Mouse (Mus musculus) urinary bladder, postnatal 4 days (tissue): ENCODE data around the gene Megf6.
A peak's percentile ranks its signal among the peaks of the same experiment; 100 is the strongest.

Source experiments
- DNase-seq, 2 experiments: peaks; one replicate each; pipeline ENCODE4 v3.0.0; 2021 to 2022; ENCODE audit warnings: low spot score in 2 of 2

The Megf6 gene

DNA sequence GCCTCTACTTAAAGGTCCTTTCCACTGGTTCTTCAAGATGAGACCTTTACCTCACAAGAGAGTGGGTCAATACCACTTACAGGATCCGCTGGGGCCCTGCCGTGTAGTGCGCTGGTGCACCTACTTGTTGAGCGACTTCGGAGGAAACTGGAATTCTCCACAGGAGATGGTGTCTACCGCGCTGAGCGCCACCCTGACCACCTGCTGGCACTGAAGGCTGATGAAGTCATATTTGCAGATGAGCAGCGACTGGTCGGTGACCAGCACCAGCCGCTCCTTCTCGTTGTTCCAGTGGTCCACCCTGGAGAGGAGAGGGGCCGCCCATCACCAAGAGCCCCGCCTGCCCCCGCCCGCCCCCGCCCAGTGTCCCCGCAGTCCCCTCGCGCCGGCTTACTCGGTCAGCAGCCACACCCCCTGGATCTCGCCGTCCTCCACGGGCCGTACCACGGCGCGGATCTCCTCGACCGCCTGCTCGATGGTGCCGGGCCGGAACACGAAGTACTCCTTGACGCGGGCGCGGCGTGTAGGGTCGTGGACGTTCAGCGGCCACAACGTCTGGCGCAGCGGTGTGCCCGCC lies 10.5 kb upstream of the Megf6 start:
- DNase-seq: no peak

DNA sequence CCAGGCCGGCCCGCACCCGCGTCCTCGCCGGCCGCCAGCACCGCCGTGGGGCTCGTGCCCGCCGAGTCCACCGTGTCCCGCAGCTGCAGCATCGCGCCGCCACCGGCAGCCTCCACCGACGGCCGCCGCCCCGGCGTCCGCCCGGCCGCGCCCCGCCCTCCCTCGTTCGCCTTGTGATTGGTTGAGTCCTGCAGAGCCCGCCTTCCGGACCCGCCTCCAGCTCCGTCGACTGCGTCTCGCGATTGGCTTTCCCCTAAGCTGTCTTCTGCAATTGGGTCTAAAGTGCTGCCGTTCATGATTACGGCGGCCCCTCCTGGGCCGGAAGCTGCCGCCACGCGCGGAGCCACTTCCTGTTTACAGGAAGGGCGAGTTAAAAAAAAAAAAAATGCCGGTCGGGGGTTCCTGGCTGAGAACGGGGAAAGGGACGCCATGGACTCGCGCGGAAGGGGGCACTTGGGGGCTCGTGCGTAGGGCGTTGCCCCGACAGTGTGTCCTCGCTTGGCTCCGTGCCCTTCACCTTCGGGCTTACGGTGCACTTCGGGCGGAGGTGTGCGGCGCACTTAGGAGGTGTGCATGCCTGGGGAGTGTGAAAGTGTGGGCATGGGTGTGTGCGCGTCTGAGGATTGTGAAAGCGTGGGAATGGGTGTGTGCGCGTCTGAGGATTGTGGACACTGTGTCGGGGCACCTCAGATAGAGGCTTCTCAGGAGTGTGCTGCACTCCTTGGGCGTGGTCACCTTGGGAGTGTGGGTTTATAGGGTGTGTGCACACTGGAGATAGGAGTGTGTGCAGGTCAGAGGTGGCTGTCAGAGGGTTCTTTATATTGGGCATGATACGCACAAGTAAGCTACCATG lies 9.8 kb upstream of the Megf6 start, which contains the start of gene Tprgl:
Tprgl (minus strand) TSS at position 129 of the 853 bp plus-strand sequence.
- peak; percentile 97 for DNase-seq

GRCm38 (mm10) chr4:154163296-154163695 lies 7.2 kb upstream of the Megf6 start:
- peak; percentile 52 to 80 for DNase-seq

DNA sequence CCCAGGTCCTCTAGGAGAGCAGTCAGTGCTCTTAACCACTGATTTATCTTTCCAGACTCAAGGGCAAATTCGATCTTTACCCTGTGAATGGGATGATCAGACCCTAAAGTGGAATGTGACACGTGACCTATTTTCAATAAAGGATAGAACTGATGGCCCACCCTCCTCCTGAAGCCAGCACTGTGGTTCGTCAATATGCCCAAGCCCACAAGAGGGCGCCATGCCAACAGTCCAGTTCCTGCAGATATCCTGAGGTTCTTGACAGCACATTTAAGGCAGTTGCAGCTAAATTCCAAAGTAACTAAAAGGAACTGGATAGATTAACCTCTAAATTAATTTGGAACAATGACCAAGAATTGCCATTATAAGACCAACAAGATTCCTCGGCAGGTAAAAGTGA lies 3.5 kb upstream of the Megf6 start:
- DNase-seq: peak in 1 of 2 experiments; percentile 80

- no peak for DNase-seq
These were observed 509 bp upstream of the Megf6 start for GRCm38 (mm10) chr4:154170021-154170420.

- no peak for DNase-seq
These were observed 811 bp downstream of the Megf6 start for GRCm38 (mm10) chr4:154171151-154171930.

- no peak for DNase-seq
These were observed 1.5 kb downstream of the Megf6 start for GRCm38 (mm10) chr4:154171931-154172604.

DNA sequence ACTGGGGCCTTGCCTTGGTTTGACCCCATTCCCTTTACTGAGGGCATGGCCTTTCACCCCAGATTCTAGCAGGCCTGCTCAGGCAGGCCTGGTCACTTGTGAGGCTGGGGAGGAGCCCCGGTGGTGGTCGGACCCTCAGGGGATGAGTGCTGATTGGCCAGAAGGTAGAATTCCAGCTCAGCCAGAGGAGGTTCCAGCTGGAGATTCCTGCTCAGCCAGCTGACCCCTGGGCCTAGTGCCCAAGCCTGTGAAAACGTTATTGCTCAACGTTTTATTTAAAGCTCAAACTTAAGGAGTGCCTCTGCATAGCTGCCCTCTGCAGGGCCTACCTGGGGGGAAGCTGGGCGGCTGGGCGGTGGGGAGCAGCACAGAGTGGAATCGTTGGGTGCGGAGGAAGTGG lies 6.7 kb downstream of the Megf6 start:
- DNase-seq: peak in 1 of 2 experiments; percentile 51

- no peak for DNase-seq
These were observed 10.5 kb downstream of the Megf6 start for GRCm38 (mm10) chr4:154181001-154181400.

GRCm38 (mm10) chr4:154183566-154183965 lies 13.0 kb downstream of the Megf6 start:
- no peak for DNase-seq

DNA sequence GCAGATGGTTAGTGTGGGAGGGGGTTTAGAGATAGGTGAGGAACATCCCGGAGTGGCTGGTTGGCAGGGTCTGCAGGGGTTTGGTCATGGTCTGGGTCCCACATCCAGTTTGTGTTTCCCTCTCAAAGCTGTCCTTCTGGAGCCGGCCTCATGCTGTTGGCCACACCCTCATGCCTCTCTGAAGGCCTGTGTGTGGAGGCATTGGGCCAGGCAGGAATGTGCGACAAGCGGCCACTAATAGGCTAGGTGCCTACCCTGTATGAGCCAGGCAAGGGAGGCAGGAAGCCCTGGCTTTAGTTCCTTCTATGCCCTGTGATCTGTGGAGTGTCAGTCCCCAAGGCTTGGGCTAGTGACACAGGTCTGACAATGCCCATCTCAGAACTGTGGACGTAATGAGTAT lies 14.5 kb downstream of the Megf6 start:
- no peak for DNase-seq

DNA sequence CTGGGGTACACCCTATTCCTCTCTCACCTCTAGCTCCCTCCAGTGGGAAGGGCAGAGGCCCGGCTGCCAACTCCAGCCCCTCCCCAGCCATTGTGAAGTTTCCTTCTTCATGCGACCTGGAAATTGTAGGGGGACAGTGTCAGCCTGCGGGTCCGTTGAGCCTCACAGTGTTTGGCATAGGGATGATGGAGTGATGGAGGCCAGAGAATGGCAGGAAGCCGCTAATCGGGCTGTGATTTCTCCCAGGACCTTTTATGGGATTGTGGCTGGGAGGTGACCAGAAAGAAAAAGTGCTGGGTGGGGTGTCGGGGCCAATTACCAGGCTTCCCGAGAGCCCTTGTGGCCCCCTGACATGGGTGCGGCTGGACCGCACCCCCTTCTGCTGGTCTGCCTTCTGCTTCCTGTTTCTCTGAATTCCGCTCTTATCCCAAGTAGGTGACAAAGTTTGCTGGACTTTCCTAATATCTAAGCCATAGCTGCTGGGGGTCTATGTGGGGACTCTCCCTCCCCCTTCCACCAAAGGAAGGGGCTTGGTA lies 15.5 kb downstream of the Megf6 start:
- DNase-seq: no peak

- DNase-seq: no peak
These were observed 18.4 kb downstream of the Megf6 start for GRCm38 (mm10) chr4:154188948-154189347.

- DNase-seq: no peak
These were observed 27.4 kb downstream of the Megf6 start for GRCm38 (mm10) chr4:154197961-154198360.

- DNase-seq: no peak
These were observed 27.9 kb downstream of the Megf6 start for GRCm38 (mm10) chr4:154198377-154198961.

DNA sequence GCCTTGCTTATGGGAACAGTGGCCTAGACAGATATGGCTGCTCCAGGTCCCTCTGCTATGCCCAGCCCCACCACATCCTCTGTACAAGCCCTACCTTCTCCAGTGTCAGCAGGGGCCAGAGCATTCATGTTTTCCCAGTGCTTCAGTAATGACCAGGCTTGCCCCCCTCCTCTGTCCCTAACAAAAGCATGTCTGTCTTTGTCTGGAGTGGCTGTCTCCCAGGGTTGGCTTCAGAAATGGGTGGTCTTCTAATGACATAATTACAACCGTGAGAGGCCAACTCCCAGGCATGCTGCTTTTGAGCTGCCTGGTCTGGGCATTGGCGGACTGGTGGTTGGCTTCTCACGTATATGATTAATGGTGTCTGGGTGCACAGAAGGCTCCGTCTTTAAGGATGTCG lies 31.0 kb downstream of the Megf6 start:
- no peak for DNase-seq

- no peak for DNase-seq
These were observed 34.0 kb downstream of the Megf6 start for GRCm38 (mm10) chr4:154204532-154204931.

DNA sequence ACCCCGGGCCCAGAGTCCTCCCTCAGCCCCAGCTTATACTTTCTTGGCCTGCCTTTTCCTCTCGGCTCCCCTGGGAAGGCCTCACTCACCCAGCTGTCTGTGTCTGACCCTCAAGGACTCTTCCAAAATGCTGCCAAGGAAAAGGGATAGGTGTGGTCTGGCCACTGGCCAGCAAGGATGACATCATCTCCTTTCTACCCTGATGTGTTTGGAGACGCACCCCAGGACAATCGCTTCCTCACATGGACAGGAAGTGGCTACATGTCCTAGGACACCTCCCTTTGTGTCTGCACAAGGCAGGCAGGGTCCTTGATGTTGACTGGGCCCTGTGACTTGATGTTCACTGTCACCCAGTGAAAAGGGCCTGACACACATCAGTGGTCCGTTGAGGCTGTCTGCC lies 34.9 kb downstream of the Megf6 start:
- DNase-seq: no peak

DNA sequence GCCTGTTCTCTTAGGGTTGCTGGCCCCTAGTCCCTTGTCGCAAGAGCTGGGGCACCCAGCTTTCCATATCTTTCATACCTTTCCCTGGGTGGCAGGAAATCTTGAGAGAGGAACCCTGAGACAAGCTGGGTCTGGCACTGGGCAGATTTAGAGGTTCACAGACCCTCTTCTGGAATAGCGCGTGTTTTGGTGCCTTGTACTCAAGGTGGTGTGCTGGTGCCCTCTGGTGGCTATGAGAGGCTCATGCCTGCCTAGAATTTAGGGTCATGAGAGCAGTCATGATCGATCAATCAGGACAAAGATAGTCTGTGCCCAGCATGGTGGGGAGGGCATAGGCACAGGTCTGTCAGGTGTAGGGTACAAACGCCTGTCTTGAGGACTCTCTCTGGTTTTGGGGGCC lies 36.7 kb downstream of the Megf6 start:
- peak in 1 of 2 experiments; percentile 73 for DNase-seq

DNA sequence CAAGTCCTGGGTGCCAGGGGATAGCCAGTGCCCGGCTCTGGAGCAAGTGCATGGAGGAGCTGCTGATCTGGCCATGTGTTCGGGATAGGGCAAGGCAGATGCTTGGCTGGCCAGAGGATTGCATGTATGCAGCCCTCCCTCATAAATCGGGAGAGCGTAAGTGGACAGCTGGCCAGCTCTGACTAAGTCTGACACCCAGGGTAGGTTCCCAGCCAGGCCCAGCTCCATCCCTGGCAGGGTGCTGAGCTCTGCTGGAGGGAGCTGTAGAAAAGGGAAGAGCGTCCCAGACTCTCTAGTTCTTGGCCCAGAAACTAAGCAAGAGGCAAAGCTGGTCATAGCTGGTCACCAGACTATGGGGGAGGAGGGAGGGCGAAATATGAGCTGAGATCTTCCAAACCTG lies 38.5 kb downstream of the Megf6 start:
- peak in 1 of 2 experiments; percentile 64 for DNase-seq

- DNase-seq: no peak
These were observed 39.3 kb downstream of the Megf6 start for GRCm38 (mm10) chr4:154209825-154210224.
